8 mouse cellular contexts compared by ENCODE assay signal in genomic region chr5:123075576-123076418, GRCm38 (mm10). TPM values are rescaled to one million over a fixed set of nuclear protein-coding genes. Genes with fewer than 3 reads are reported as not detected.
DNase-seq lines count a peak whose midpoint lies in the region; ATAC-seq and TF ChIP-seq lines count a peak whose summit lies in the region.

No protein-coding gene starts in this region.

- peak; percentile 90 for DNase-seq in 416B (ENCODE audit: low read depth)
- peak; percentile 94 for DNase-seq in embryonic facial prominence, embryonic 14.5 days (ENCODE audit: low spot score)
- peak; percentile 92 for DNase-seq in heart, adult 8-10 months (ENCODE audit: low spot score)
- peak; percentile 92 for DNase-seq in kidney, adult 9 months
- peak; percentile 91 to 96 for DNase-seq in spleen, adult 18-20 months

- peak overlapping the region; percentile 95 for H3K4me2 ChIP-seq in embryonic facial prominence, embryonic 14.5 days (ENCODE audit: low read depth, low read length)
- peak overlapping the region; percentile 81 for H3K4me2 ChIP-seq in limb, embryonic 13.5 days (replicated peaks)
- peak overlapping the region; percentile 90 for H3K4me2 ChIP-seq in midbrain, embryonic 15.5 days

- 7% methylated on average over 45 of the region's 45 CpGs for WGBS in bone marrow, adult 2 months
- WGBS in embryonic facial prominence, embryonic 14.5 days, result 10% methylated on average over 26 of the region's 45 CpGs
- WGBS in limb, embryonic 13.5 days, result 11% methylated on average over 33 of the region's 45 CpGs
- WGBS in midbrain, embryonic 15.5 days, result 10% methylated on average over 32 of the region's 45 CpGs

- H3K27ac ChIP-seq in bone marrow, adult 2 months (ENCODE audit: control insufficient read depth, insufficient read depth, low read depth, low read length, poor library complexity), result peak overlapping the region; percentile 63
- H3K27ac ChIP-seq in embryonic facial prominence, embryonic 14.5 days (replicated peaks; ENCODE audit: low read depth, low read length), result peak overlapping the region; percentile 79
- peak overlapping the region; percentile 49 for H3K27ac ChIP-seq in limb, embryonic 13.5 days
- peak overlapping the region; percentile 76 for H3K27ac ChIP-seq in midbrain, embryonic 15.5 days

- H3K9ac ChIP-seq in embryonic facial prominence, embryonic 14.5 days (ENCODE audit: low read depth, low read length), result peak overlapping the region; percentile 79
- peak overlapping the region; percentile 66 for H3K9ac ChIP-seq in limb, embryonic 13.5 days
- peak overlapping the region; percentile 75 for H3K9ac ChIP-seq in midbrain, embryonic 15.5 days

- no peaks in the 10 kb centered on the region for H3K27me3 ChIP-seq in embryonic facial prominence, embryonic 14.5 days (replicated peaks; ENCODE audit: control insufficient read depth, insufficient read depth, low read length)
- no peaks in the 10 kb centered on the region for H3K27me3 ChIP-seq in limb, embryonic 13.5 days
- H3K27me3 ChIP-seq in midbrain, embryonic 15.5 days (replicated peaks), result no peaks in the 10 kb centered on the region

- peak; percentile 61; the same call in 1 of the 2 replicates for TF ChIP-seq POLR2A in bone marrow, adult 2 months (IDR thresholded peaks at IDR 0.05; ENCODE audit: borderline replicate concordance, control insufficient read depth, low read depth, low read length)

- 0 out of 2 replicates have a peak, but pooled peaks cover 5% of the 10 kb centered on the region for H3K9me3 ChIP-seq in embryonic facial prominence, embryonic 14.5 days (ENCODE audit: control insufficient read depth, low read length)
- 0 out of 2 replicates have a peak, but pooled peaks cover 3% of the 10 kb centered on the region for H3K9me3 ChIP-seq in limb, embryonic 13.5 days
- H3K9me3 ChIP-seq in midbrain, embryonic 15.5 days, result 0 out of 2 replicates have a peak, but pooled peaks cover under 1% of the 10 kb centered on the region

- H3K36me3 ChIP-seq in embryonic facial prominence, embryonic 14.5 days (ENCODE audit: control insufficient read depth, insufficient read depth, low read length), result no peaks in the 10 kb centered on the region
- H3K36me3 ChIP-seq in limb, embryonic 13.5 days, result no peaks in the 10 kb centered on the region
- no peaks in the 10 kb centered on the region for H3K36me3 ChIP-seq in midbrain, embryonic 15.5 days (replicated peaks)

- ATAC-seq in embryonic facial prominence, embryonic 14.5 days (ENCODE audit: low read depth), result peak; percentile 94
- peak; percentile 90 for ATAC-seq in limb, embryonic 13.5 days (ENCODE audit: low FRiP score, low read depth)
- peak; percentile 94 for ATAC-seq in midbrain, embryonic 15.5 days (replicated peaks)

- H3K4me1 ChIP-seq in bone marrow, adult 2 months (ENCODE audit: control insufficient read depth, insufficient read depth, low read length), result peaks cover 4% of the 10 kb centered on the region
- H3K4me1 ChIP-seq in embryonic facial prominence, embryonic 14.5 days (ENCODE audit: control insufficient read depth, insufficient read depth, low read length), result peaks cover 17% of the 10 kb centered on the region
- H3K4me1 ChIP-seq in limb, embryonic 13.5 days, result peaks cover 26% of the 10 kb centered on the region
- H3K4me1 ChIP-seq in midbrain, embryonic 15.5 days, result peaks cover 28% of the 10 kb centered on the region

- H3K4me3 ChIP-seq in bone marrow, adult 2 months (replicated peaks; ENCODE audit: control insufficient read depth, low read depth, low read length), result peak overlapping the region; percentile 69
- peak overlapping the region; percentile 87 for H3K4me3 ChIP-seq in embryonic facial prominence, embryonic 14.5 days (ENCODE audit: low read depth, low read length)
- peak overlapping the region; percentile 74 for H3K4me3 ChIP-seq in limb, embryonic 13.5 days
- peak overlapping the region; percentile 80 for H3K4me3 ChIP-seq in midbrain, embryonic 15.5 days

- TF ChIP-seq CTCF in bone marrow, adult 2 months (IDR thresholded peaks at IDR 0.05; ENCODE audit: control insufficient read depth, insufficient read depth, low read length), result no peak

RNA-seq across cellular contexts. Expression of gene Tmem120b, which starts 7.6 kb away (rescaled TPM):
- 33.5 and 38.8 TPM in 2 replicates for polyA plus RNA-seq in bone marrow, adult 2 months (2011; ENCODE audit: insufficient read depth, insufficient read length, low replicate concordance, missing spikeins)
- polyA plus RNA-seq in embryonic facial prominence, embryonic 14.5 days (2014; fragmentation: Nextera tagmentation; extraction: Ambion mirVana), result 16.8 and 17.6 TPM in 2 replicates
- total RNA-seq in heart, adult 8-10 months (2022), result 10 to 100 TPM in 1 of 4 experiments, 1 to 10 TPM in 3; 7.7 to 10.7 (median 8.4) TPM
- polyA plus RNA-seq in limb, embryonic 13.5 days (2015; fragmentation: Nextera tagmentation; extraction: Ambion mirVana), result 16.7 and 19.1 TPM in 2 replicates
- 17.1 and 23.3 TPM in 2 replicates for polyA plus RNA-seq in midbrain, embryonic 15.5 days (2015; fragmentation: Nextera tagmentation; extraction: Ambion mirVana)

RNA-seq across cellular contexts. Expression of gene Morn3, which starts 29.0 kb away (rescaled TPM):
- 5.3 TPM in 1 of 2 replicates, not detected in the other for polyA plus RNA-seq in bone marrow, adult 2 months (2011; ENCODE audit: insufficient read depth, insufficient read length, low replicate concordance, missing spikeins)
- 0.34 and 3.6 TPM in 2 replicates for polyA plus RNA-seq in embryonic facial prominence, embryonic 14.5 days (2014; fragmentation: Nextera tagmentation; extraction: Ambion mirVana)
- not detected for total RNA-seq in heart, adult 8-10 months (2022)
- 0.92 TPM in 1 of 2 replicates, not detected in the other for polyA plus RNA-seq in limb, embryonic 13.5 days (2015; fragmentation: Nextera tagmentation; extraction: Ambion mirVana)
- 1.5 TPM in 1 of 2 replicates, not detected in the other for polyA plus RNA-seq in midbrain, embryonic 15.5 days (2015; fragmentation: Nextera tagmentation; extraction: Ambion mirVana)

RNA-seq across cellular contexts. Expression of gene Rhof, which starts 56.7 kb away (rescaled TPM):
- polyA plus RNA-seq in bone marrow, adult 2 months (2011; ENCODE audit: insufficient read depth, insufficient read length, low replicate concordance, missing spikeins), result 4.0 and 7.2 TPM in 2 replicates
- 4.1 and 5.2 TPM in 2 replicates for polyA plus RNA-seq in embryonic facial prominence, embryonic 14.5 days (2014; fragmentation: Nextera tagmentation; extraction: Ambion mirVana)
- 1 to 10 TPM in 1 of 4 experiments, under 1 TPM in 3; 0.38 to 1.7 (median 0.68) TPM for total RNA-seq in heart, adult 8-10 months (2022)
- polyA plus RNA-seq in limb, embryonic 13.5 days (2015; fragmentation: Nextera tagmentation; extraction: Ambion mirVana), result 3.7 and 4.6 TPM in 2 replicates
- polyA plus RNA-seq in midbrain, embryonic 15.5 days (2015; fragmentation: Nextera tagmentation; extraction: Ambion mirVana), result 12.2 and 13.4 TPM in 2 replicates

Comparison
In these comparisons a context has a peak if more than half of its experiments do, and no peak if none do; other contexts are left out.
1. Peak in every context shown above with its lines: DNase-seq, ATAC-seq, H3K4me3 ChIP-seq and H3K27ac ChIP-seq.